Mouse (Mus musculus) midbrain, embryonic 14.5 days (tissue): ENCODE data around the gene Prr7. TPM values are rescaled to one million over a fixed set of nuclear protein-coding genes. Genes with fewer than 3 reads are reported as not detected.

Source experiments
- ATAC-seq: fragments of 200-750 bp; cut with Nextera tagmentation; 2 replicates; pipeline ENCODE4 v1.8.0; 2017; ENCODE audit warnings: moderate number of reproducible peaks, moderate library complexity; ENCODE audit not compliant: low FRiP score, low TSS enrichment
- DNase-seq: peaks from one replicate; pipeline ENCODE4 v3.0.0-alpha.2; 2015
- H3K27ac ChIP-seq: fragments of 300-500 bp; sonication (generic); replicated peaks from 2 replicates; pipeline ENCODE4 v1.5.1; 2014; ENCODE audit warnings: mild to moderate bottlenecking, low read depth, low read length, moderate library complexity
- H3K27me3 ChIP-seq: fragments of 300-500 bp; sonication (generic); 2 replicates; pipeline ENCODE4 v1.6.1; 2014; ENCODE audit warnings: low read length, control low read depth, mixed read lengths; ENCODE audit not compliant: control insufficient read depth, insufficient read depth
- H3K36me3 ChIP-seq: fragments of 300-500 bp; sonication (generic); 2 replicates; pipeline ENCODE4 v1.6.1; 2014; ENCODE audit warnings: low read length, control low read depth; ENCODE audit not compliant: control insufficient read depth, insufficient read depth
- H3K4me1 ChIP-seq: fragments of 300-500 bp; sonication (generic); 2 replicates; pipeline ENCODE4 v1.6.1; 2014; ENCODE audit warnings: mild to moderate bottlenecking, antibody characterized with exemption, low read length, control low read depth; ENCODE audit not compliant: control insufficient read depth, insufficient read depth
- H3K4me2 ChIP-seq: fragments of 300-500 bp; sonication (generic); 2 replicates; pipeline ENCODE4 v1.6.1; 2014; ENCODE audit warnings: mild to moderate bottlenecking, low read length, moderate library complexity
- H3K4me3 ChIP-seq: fragments of 300-500 bp; sonication (generic); replicated peaks from 2 replicates; pipeline ENCODE4 v1.5.1; 2014; ENCODE audit warnings: low read depth, low read length
- H3K9ac ChIP-seq: fragments of 300-500 bp; sonication (generic); replicated peaks from 2 replicates; pipeline ENCODE4 v1.6.1; 2014; ENCODE audit warnings: mild to moderate bottlenecking, low read length, moderate library complexity
- H3K9me3 ChIP-seq: fragments of 300-500 bp; sonication (generic); 2 replicates; pipeline ENCODE4 v1.6.1; 2016; ENCODE audit warnings: low read length, control low read depth, mixed read lengths; ENCODE audit not compliant: control insufficient read depth
- WGBS: fragments of 180-500 bp; shearing (Covaris S2); extraction: QIAGEN DNeasy Blood & Tissue Kit; methylation state at CpG from one replicate; pipeline ENCODE4 v1.1.7; 2014; 5-methylcytosine and 5-hydroxymethylcytosine counted together
- polyA plus RNA-seq: library from polyadenylated mRNA; unstranded; fragments of >200 nt; fragmentation: Nextera tagmentation; extraction: Ambion mirVana; gene quantifications from 2 replicates; pipeline ENCODE4 v1.2.1, GENCODE M21; 2014

Prr7 gene
- polyA plus RNA-seq, 1 experiment from 2014 or later: 7.0 TPM

- WGBS: under 1% methylated on average over 65 of the region's 83 CpGs
- Histone ChIP-seq H3K4me2 (peak within 1 kb of the TSS; percentile 100), H3K36me3 (peaks cover 14% of the 10 kb centered on the region), H3K27me3 (no peaks in the 10 kb centered on the region), H3K27ac (peak within 1 kb of the TSS; percentile 100), H3K4me1 (peaks cover 38% of the 10 kb centered on the region), H3K9me3 (no peaks in the 10 kb centered on the region), H3K9ac (peak within 1 kb of the TSS; percentile 100), H3K4me3 (peak within 1 kb of the TSS; percentile 100)
- DNase-seq (peak; percentile 92), ATAC-seq (peak; percentile 80)
These were observed 23.8 kb downstream of the Prr7 start, which contains the start of gene Dbn1 for GRCm38 (mm10) chr13:55487578-55488498. Gene Dbn1 (minus strand): TSS chr13:55488111.

- Histone ChIP-seq H3K27me3 (no peaks in the 10 kb centered on the region), H3K27ac (no peak overlapping the region), H3K36me3 (peaks cover 13% of the 10 kb centered on the region), H3K4me1 (peaks cover 28% of the 10 kb centered on the region), H3K4me3 (no peak overlapping the region), H3K4me2 (no peak overlapping the region), H3K9me3 (no peaks in the 10 kb centered on the region), H3K9ac (no peak overlapping the region)
- WGBS: 27% methylated on average over 2 of the region's 2 CpGs
- DNase-seq: no peak
- no peak; the same call in 1 of the 2 replicates for ATAC-seq
These were observed 30.2 kb downstream of the Prr7 start for GRCm38 (mm10) chr13:55494257-55494656.

DNA sequence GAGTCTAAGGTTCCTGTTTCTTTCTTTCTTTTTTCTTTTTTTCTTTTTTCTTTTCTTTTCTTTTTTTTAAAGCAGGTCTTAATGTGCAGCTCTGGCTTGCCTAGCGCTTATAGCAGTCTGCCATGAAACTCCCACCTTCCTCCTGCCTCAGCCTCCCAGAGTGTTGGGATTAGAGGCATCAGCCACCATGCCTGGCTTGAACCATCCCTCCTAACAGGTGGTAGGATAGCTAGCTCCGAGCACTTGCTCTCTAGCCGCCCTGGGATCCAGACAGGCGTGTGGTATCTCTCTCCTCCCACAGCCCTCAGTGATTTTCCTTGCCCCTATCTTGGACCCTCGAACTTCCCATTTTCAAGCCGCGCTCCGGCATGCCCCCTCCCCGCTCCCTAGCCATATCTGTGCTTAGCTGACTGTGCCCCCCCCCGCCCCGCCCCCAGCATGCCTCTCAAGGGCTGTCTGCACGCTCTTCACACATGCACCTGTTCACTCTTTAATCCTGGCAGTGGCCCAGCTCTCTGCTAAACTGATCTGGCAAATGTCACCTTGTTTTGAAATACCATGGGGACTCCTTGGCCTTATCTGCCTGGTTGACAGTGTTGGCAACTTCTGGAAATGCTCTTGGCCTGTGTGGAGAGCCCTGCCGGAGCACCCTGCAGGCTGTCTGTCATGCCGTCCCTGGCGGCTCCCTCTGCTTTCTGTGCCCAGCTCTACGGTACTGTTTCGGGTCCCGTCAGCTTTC is 31.0 kb downstream of the Prr7 start:
- ATAC-seq: no peak

GRCm38 (mm10) chr13:55495702-55496101 is 31.6 kb downstream of the Prr7 start:
- 6% methylated on average over 4 of the region's 4 CpGs for WGBS
- Histone ChIP-seq H3K27ac (peak overlapping the region; percentile 64; the same call in 1 of the 2 replicates), H3K27me3 (no peaks in the 10 kb centered on the region), H3K4me2 (0 out of 2 replicates have a peak overlapping the region, but pooled peaks have one; percentile 19), H3K9me3 (no peaks in the 10 kb centered on the region), H3K4me3 (no peak overlapping the region), H3K9ac (0 out of 2 replicates have a peak overlapping the region, but pooled peaks have one; percentile 13), H3K4me1 (peaks cover 28% of the 10 kb centered on the region), H3K36me3 (peaks cover 21% of the 10 kb centered on the region)
- peak; percentile 67 for DNase-seq
- ATAC-seq: no peak

More for the DNA sequence above, 31.0 kb downstream of the Prr7 start:
- peak overlapping the region; percentile 64 for H3K27ac ChIP-seq
- H3K4me2 ChIP-seq: peak overlapping the region; percentile 10; the same call in 1 of the 2 replicates
- no peaks in the 10 kb centered on the region for H3K27me3 ChIP-seq
- H3K36me3 ChIP-seq: peaks cover 18% of the 10 kb centered on the region
- H3K4me1 ChIP-seq: peaks cover 28% of the 10 kb centered on the region
- H3K9ac ChIP-seq: no peak overlapping the region; the same call in 1 of the 2 replicates
- 15% methylated on average over 18 of the region's 18 CpGs for WGBS
- peak; percentile 35 for DNase-seq
- no peaks in the 10 kb centered on the region for H3K9me3 ChIP-seq
- H3K4me3 ChIP-seq: no peak overlapping the region

DNA sequence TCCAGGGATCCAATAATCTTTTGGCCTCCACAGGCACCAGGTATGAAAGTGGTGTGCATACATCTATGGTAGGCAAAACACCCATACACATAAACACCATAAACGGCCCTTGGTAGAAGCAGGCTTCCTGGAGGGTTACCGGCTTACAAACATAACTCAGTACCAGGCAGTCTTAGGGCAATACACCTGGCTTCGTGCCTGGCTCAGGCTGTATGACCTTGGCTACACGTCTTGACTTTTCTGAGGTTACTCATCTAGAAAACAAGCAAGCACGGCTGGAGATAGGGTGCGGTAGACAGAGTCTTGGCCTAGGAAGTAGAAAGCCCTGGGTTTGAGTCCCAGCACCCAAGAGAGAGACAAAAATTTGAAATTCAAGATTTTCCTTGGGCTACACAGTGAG is 32.6 kb downstream of the Prr7 start:
- ATAC-seq: no peak
- H3K4me1 ChIP-seq: peaks cover 28% of the 10 kb centered on the region
- H3K9ac ChIP-seq: no peak overlapping the region
- H3K27me3 ChIP-seq: no peaks in the 10 kb centered on the region
- 90% methylated on average over 6 of the region's 6 CpGs for WGBS
- H3K4me2 ChIP-seq: no peak overlapping the region
- H3K4me3 ChIP-seq: no peak overlapping the region
- DNase-seq: no peak
- 0 out of 2 replicates have a peak overlapping the region, but pooled peaks have one; percentile 64 for H3K27ac ChIP-seq
- peaks cover 22% of the 10 kb centered on the region for H3K36me3 ChIP-seq
- no peaks in the 10 kb centered on the region for H3K9me3 ChIP-seq

DNA sequence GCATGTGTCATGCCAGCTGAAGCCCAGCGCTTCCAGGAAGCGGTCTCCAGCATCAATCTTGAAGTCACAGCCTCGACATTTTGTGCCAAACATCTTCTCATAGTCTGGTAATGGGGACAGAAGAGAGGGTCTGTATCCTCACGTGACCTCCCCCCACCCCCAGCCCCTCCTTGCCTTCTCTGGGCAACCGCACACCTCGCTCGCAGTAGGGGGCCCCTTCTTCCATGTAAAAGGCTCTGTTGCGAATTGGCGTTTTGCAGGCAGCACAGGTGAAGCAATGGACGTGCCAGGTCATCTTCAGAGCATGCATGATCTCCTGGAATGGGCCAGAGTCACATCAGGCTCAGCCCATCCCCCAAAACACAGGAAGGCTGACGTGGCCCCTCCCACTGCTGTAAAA is 34.8 kb downstream of the Prr7 start:
- H3K27ac ChIP-seq: no peak overlapping the region
- WGBS: 52% methylated on average over 11 of the region's 11 CpGs
- no peak for DNase-seq
- no peaks in the 10 kb centered on the region for H3K27me3 ChIP-seq
- H3K9ac ChIP-seq: no peak overlapping the region
- peaks cover 28% of the 10 kb centered on the region for H3K4me1 ChIP-seq
- no peak overlapping the region for H3K4me2 ChIP-seq
- ATAC-seq: no peak
- no peak overlapping the region for H3K4me3 ChIP-seq
- H3K36me3 ChIP-seq: peaks cover 40% of the 10 kb centered on the region
- H3K9me3 ChIP-seq: no peaks in the 10 kb centered on the region

DNA sequence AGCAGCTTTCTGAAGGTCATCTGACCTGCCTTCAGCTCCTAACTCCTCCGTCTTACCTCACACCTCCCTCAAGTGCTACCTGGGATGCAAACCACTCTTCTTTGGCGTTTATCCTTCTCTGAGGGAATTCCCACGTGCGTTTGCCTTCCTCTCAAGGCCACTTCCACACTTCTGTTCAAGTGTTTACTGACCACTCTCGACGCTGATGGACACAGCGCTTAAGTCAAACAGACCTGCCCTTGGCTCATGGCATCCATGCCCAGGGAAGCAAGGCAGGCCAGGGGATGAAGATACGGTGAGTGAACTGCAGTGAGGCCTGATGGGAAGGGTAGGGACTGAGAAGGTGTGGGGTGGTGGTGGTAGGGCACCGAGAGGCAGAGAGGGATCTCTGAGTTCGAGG is 36.5 kb downstream of the Prr7 start:
- H3K4me1 ChIP-seq: peaks cover 12% of the 10 kb centered on the region
- no peak overlapping the region for H3K4me2 ChIP-seq
- DNase-seq: no peak
- ATAC-seq: no peak
- peaks cover 57% of the 10 kb centered on the region for H3K36me3 ChIP-seq
- 86% methylated on average over 10 of the region's 10 CpGs for WGBS
- no peaks in the 10 kb centered on the region for H3K9me3 ChIP-seq
- H3K27me3 ChIP-seq: no peaks in the 10 kb centered on the region
- H3K9ac ChIP-seq: no peak overlapping the region
- no peak overlapping the region for H3K4me3 ChIP-seq
- H3K27ac ChIP-seq: no peak overlapping the region

DNA sequence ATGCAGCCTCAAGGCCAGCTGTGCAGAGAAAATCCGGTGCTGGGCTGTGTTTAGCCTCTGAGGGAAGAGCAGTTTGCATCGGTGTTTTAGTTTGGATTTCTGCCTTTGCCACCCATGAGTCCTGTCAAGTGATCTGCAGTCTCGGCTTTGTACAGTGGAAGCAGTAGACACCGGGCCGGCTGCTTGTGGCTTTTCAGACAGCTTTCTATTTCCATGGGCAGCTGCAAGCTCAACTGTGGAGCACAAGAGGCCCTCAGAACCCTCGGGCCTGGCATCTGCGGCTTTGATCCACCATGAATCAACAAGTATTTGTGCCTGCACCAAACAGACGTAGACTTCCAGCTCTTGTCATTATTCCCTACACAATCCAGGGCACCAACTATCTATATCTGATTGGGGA is 38.3 kb downstream of the Prr7 start:
- H3K4me3 ChIP-seq: no peak overlapping the region
- ATAC-seq (no peak), DNase-seq (no peak)
- no peak overlapping the region for H3K4me2 ChIP-seq
- whole genome bisulfite sequencing: 86% methylated on average over 8 of the region's 8 CpGs
- no peak overlapping the region for H3K27ac ChIP-seq
- H3K4me1 ChIP-seq: no peaks in the 10 kb centered on the region
- H3K36me3 ChIP-seq: peaks cover 75% of the 10 kb centered on the region
- no peak overlapping the region for H3K9ac ChIP-seq
- no peaks in the 10 kb centered on the region for H3K9me3 ChIP-seq
- H3K27me3 ChIP-seq: no peaks in the 10 kb centered on the region
